Mouse (Mus musculus): ENCODE data around the gene Vangl1.

GRCm38 (mm10) chr3:102193488-102194290 lies 10.8 kb downstream of the Vangl1 start:
- TF ChIP-seq CTCF (conservative IDR thresholded peaks at IDR 0.05; ENCODE audit: insufficient read depth, insufficient read length, low read depth, low read length) = no peak
- no peak for TF ChIP-seq POLR2A (IDR thresholded peaks at IDR 0.05; ENCODE audit: low read depth, low read length)

Measured in kidney, adult 2 months (tissue).